9 mouse cellular contexts compared by ENCODE assay signal in genomic region chr8:80807807-80808505, GRCm38 (mm10).
DNase-seq lines count a peak whose midpoint lies in the region; ATAC-seq and TF ChIP-seq lines count a peak whose summit lies in the region.
"Had no signal": no experiment of that assay in that cellular context is flagged by ENCODE, and none has a peak within 500 bp of the region (broad histone marks: within the 10 kb centered on the region; RNA-seq: fewer than 3 reads in every experiment).

No protein-coding gene starts in this region.

- H3K79me2 ChIP-seq in heart, adult 2 months (replicated peaks; ENCODE audit: control insufficient read depth, insufficient read depth, low read length), result peaks cover 5% of the 10 kb centered on the region

- DNase-seq in heart, adult 2 months, result no peak
- no peak for DNase-seq in heart, adult 8-10 months (ENCODE audit: low spot score)
- DNase-seq in brain, embryonic 14.5 days (ENCODE audit: low read depth), result peak; percentile 68
- no peak for DNase-seq in midbrain, embryonic 11.5 days (ENCODE audit: low spot score, missing footprints)
- DNase-seq in right cerebral cortex, adult 18-20 months, result no peak
- no peak for DNase-seq in gastrocnemius, postnatal 4 days (ENCODE audit: low spot score in 2 of 2)
- DNase-seq: adrenal gland, postnatal 14 days had no signal

- TF ChIP-seq EP300 in heart, adult 2 months (IDR thresholded peaks at IDR 0.05; ENCODE audit: insufficient read depth, low read depth, low read length), result no peak

- peak overlapping the region; percentile 76 for H3K27ac ChIP-seq in heart, adult 2 months
- H3K27ac ChIP-seq in heart, embryonic 14.5 days (replicated peaks in 1 of 2; ENCODE audit: control insufficient read depth in 1 of 2, insufficient read depth in 1 of 2, low read depth in 2 of 2, low read length in 2 of 2), result peak overlapping the region; percentile 76 to 80
- H3K27ac ChIP-seq in midbrain, embryonic 11.5 days (ENCODE audit: low read depth, low read length), result no peak overlapping the region

- TF ChIP-seq CTCF in heart, adult 2 months (IDR thresholded peaks at IDR 0.05), result no peak
- TF ChIP-seq CTCF in brain, embryonic 14.5 days (IDR thresholded peaks at IDR 0.05; ENCODE audit: borderline replicate concordance, extremely low read depth, insufficient read depth, insufficient read length), result no peak

- whole genome bisulfite sequencing in heart, adult 2 months, result 13% methylated on average over 13 of the region's 13 CpGs
- 43% methylated on average over 13 of the region's 13 CpGs for WGBS in heart, embryonic 14.5 days
- 57% methylated on average over 13 of the region's 13 CpGs for WGBS in midbrain, embryonic 11.5 days

- ATAC-seq in heart, embryonic 14.5 days (ENCODE audit: insufficient number of reproducible peaks, insufficient read depth, low FRiP score, low read depth), result no peak
- ATAC-seq in midbrain, embryonic 11.5 days (ENCODE audit: low FRiP score), result peak; percentile 49; the same call in 1 of the 2 replicates
- ATAC-seq in activated CD4-positive, CD25-positive, alpha-beta regulatory T cell, adult 4 months, result no peak

- H3K4me2 ChIP-seq in heart, embryonic 14.5 days (ENCODE audit: low read length), result peak overlapping the region; percentile 41
- no peak overlapping the region for H3K4me2 ChIP-seq in midbrain, embryonic 11.5 days

- TF ChIP-seq POLR2A in heart, adult 2 months (IDR thresholded peaks at IDR 0.05; ENCODE audit: insufficient read depth, low read depth, low read length), result no peak
- no peak for TF ChIP-seq POLR2A in brain, embryonic 14.5 days (IDR thresholded peaks at IDR 0.05; ENCODE audit: borderline replicate concordance, extremely low read depth, insufficient read depth, insufficient read length, poor library complexity, severe bottlenecking)

- intact Hi-C loops in heart, adult 2 months (cut with DNase I), result no loop called here

- no peak overlapping the region for H3K9ac ChIP-seq in heart, adult 2 months (ENCODE audit: low read depth, low read length)
- H3K9ac ChIP-seq in heart, embryonic 14.5 days (ENCODE audit: low read length), result peak overlapping the region; percentile 42; the same call in 1 of the 2 replicates
- H3K9ac ChIP-seq in midbrain, embryonic 11.5 days (ENCODE audit: low read length), result no peak overlapping the region

- no peaks in the 10 kb centered on the region for H3K27me3 ChIP-seq in heart, adult 2 months (ENCODE audit: control insufficient read depth, insufficient read depth, low read length)
- H3K27me3 ChIP-seq in heart, embryonic 14.5 days (ENCODE audit: control insufficient read depth, insufficient read depth, low read length), result no peaks in the 10 kb centered on the region
- no peaks in the 10 kb centered on the region for H3K27me3 ChIP-seq in midbrain, embryonic 11.5 days (ENCODE audit: control insufficient read depth, insufficient read depth, low read length)

- peaks cover 27% of the 10 kb centered on the region for H3K36me3 ChIP-seq in heart, adult 2 months (ENCODE audit: control insufficient read depth, insufficient read depth, low read length)
- H3K36me3 ChIP-seq in heart, embryonic 14.5 days (ENCODE audit: control insufficient read depth, insufficient read depth, low read length), result no peaks in the 10 kb centered on the region
- no peaks in the 10 kb centered on the region for H3K36me3 ChIP-seq in midbrain, embryonic 11.5 days (ENCODE audit: control insufficient read depth, insufficient read depth, low read length)

- H3K4me3 ChIP-seq in heart, adult 2 months, result no peak overlapping the region
- H3K4me3 ChIP-seq in heart, embryonic 14.5 days (ENCODE audit: control insufficient read depth in 1 of 2, insufficient read depth in 1 of 2, low read depth in 1 of 2, low read length in 2 of 2), result no peak overlapping the region
- no peak overlapping the region for H3K4me3 ChIP-seq in midbrain, embryonic 11.5 days (ENCODE audit: low read depth, low read length)

- peaks cover 40% of the 10 kb centered on the region for H3K4me1 ChIP-seq in heart, adult 2 months (ENCODE audit: control insufficient read depth, insufficient read depth, low read length)
- peaks cover 39 to 73% of the 10 kb centered on the region in 2 experiments for H3K4me1 ChIP-seq in heart, embryonic 14.5 days (ENCODE audit: control insufficient read depth in 2 of 2, insufficient read depth in 2 of 2, low read length in 2 of 2)
- H3K4me1 ChIP-seq in midbrain, embryonic 11.5 days (ENCODE audit: control insufficient read depth, insufficient read depth, low read length), result peaks cover 3% of the 10 kb centered on the region

- H3K9me3 ChIP-seq in heart, embryonic 14.5 days (ENCODE audit: control insufficient read depth, low read length), result no peaks in the 10 kb centered on the region
- no peaks in the 10 kb centered on the region for H3K9me3 ChIP-seq in midbrain, embryonic 11.5 days (ENCODE audit: control insufficient read depth, low read length)
